Comparison of ENCODE assay signal across 9 mouse cellular contexts in genomic region chr8:92380571-92380970, GRCm38 (mm10). TPM values are rescaled to one million over a fixed set of nuclear protein-coding genes. Genes with fewer than 3 reads are reported as not detected.
A peak's percentile ranks its signal among the peaks of the same experiment; 100 is the strongest.
DNase-seq lines count a peak whose midpoint lies in the region; ATAC-seq and TF ChIP-seq lines count a peak whose summit lies in the region.
"Had no signal": no experiment of that assay in that cellular context is flagged by ENCODE, and none has a peak within 500 bp of the region (broad histone marks: within the 10 kb centered on the region; RNA-seq: fewer than 3 reads in every experiment).

No protein-coding gene starts in this region.

- no peak overlapping the region for H3K4me2 ChIP-seq in heart, postnatal 0 days (ENCODE audit: low read depth, low read length)
- H3K4me2 ChIP-seq in midbrain, postnatal 0 days (ENCODE audit: low read depth, low read length, poor library complexity, severe bottlenecking), result no peak overlapping the region
- H3K4me2 ChIP-seq in midbrain, embryonic 16.5 days (ENCODE audit: low read length), result no peak overlapping the region
- H3K4me2 ChIP-seq: embryonic facial prominence, embryonic 15.5 days had no signal

- H3K27me3 ChIP-seq in heart, postnatal 0 days (ENCODE audit: control insufficient read depth, insufficient read depth, low read length), result 0 out of 2 replicates have a peak, but pooled peaks cover 7% of the 10 kb centered on the region
- H3K27me3 ChIP-seq in midbrain, postnatal 0 days (ENCODE audit: insufficient read depth, low read length), result no peaks in the 10 kb centered on the region
- no peaks in the 10 kb centered on the region for H3K27me3 ChIP-seq in midbrain, embryonic 16.5 days (ENCODE audit: control insufficient read depth, insufficient read depth, low read depth, low read length)

- ATAC-seq in heart, postnatal 0 days (ENCODE audit: insufficient read depth, low read depth), result no peak
- no peak for ATAC-seq in midbrain, postnatal 0 days (ENCODE audit: low FRiP score)
- ATAC-seq in midbrain, embryonic 16.5 days, result no peak
- ATAC-seq in activated CD4-positive, CD25-positive, alpha-beta regulatory T cell, adult 4 months, result no peak
- ATAC-seq: intestine, embryonic 16.5 days had no signal

- TF ChIP-seq CTCF in heart, postnatal 0 days (IDR thresholded peaks at IDR 0.05; ENCODE audit: low read depth), result peak; percentile 32
- peak; percentile 35 for TF ChIP-seq CTCF in midbrain, postnatal 0 days (IDR thresholded peaks at IDR 0.05)

- TF ChIP-seq EP300 in heart, postnatal 0 days (IDR thresholded peaks at IDR 0.05; ENCODE audit: low read depth), result no peak

- no peaks in the 10 kb centered on the region for H3K9me3 ChIP-seq in heart, postnatal 0 days (replicated peaks; ENCODE audit: control insufficient read depth, low read length)
- H3K9me3 ChIP-seq in midbrain, postnatal 0 days (ENCODE audit: low read length), result no peaks in the 10 kb centered on the region
- H3K9me3 ChIP-seq in midbrain, embryonic 16.5 days (replicated peaks; ENCODE audit: control insufficient read depth, low read length, poor library complexity, severe bottlenecking), result no peaks in the 10 kb centered on the region
- H3K9me3 ChIP-seq: embryonic facial prominence, embryonic 15.5 days had no signal

- 33% methylated on average over 2 of the region's 2 CpGs for WGBS in heart, postnatal 0 days
- WGBS in midbrain, postnatal 0 days, result 46% methylated on average over 2 of the region's 2 CpGs
- 44% methylated on average over 2 of the region's 2 CpGs for WGBS in midbrain, embryonic 16.5 days

- H3K27ac ChIP-seq in heart, postnatal 0 days (ENCODE audit: low read depth), result no peak overlapping the region
- no peak overlapping the region for H3K27ac ChIP-seq in midbrain, postnatal 0 days (ENCODE audit: low read depth, low read length)
- no peak overlapping the region for H3K27ac ChIP-seq in midbrain, embryonic 16.5 days (ENCODE audit: low read length)

- no peak overlapping the region for H3K9ac ChIP-seq in heart, postnatal 0 days (replicated peaks; ENCODE audit: low read depth, low read length)
- no peak overlapping the region for H3K9ac ChIP-seq in midbrain, postnatal 0 days (replicated peaks; ENCODE audit: low read length, poor library complexity, severe bottlenecking)
- no peak overlapping the region for H3K9ac ChIP-seq in midbrain, embryonic 16.5 days (ENCODE audit: low read depth, low read length)
- H3K9ac ChIP-seq: embryonic facial prominence, embryonic 15.5 days had no signal

- DNase-seq in heart, postnatal 0 days (ENCODE audit: low spot score), result no peak
- DNase-seq in heart, adult 9 months (ENCODE audit: low spot score in 2 of 2), result no peak
- no peak for DNase-seq in midbrain, postnatal 0 days (ENCODE audit: low spot score)
- DNase-seq in adipocyte (ENCODE audit: low spot score), result peak; percentile 60
- DNase-seq in naive thymus-derived CD4-positive, alpha-beta T cell, adult 2 months (ENCODE audit: low read depth), result peak; percentile 9

- no peaks in the 10 kb centered on the region for H3K4me1 ChIP-seq in heart, postnatal 0 days (ENCODE audit: control insufficient read depth, insufficient read depth)
- no peaks in the 10 kb centered on the region for H3K4me1 ChIP-seq in midbrain, postnatal 0 days (ENCODE audit: insufficient read depth, low read length)
- H3K4me1 ChIP-seq in midbrain, embryonic 16.5 days (ENCODE audit: control insufficient read depth, insufficient read depth, low read length), result peaks cover 3% of the 10 kb centered on the region; the same call in 1 of the 2 replicates

- H3K36me3 ChIP-seq in heart, postnatal 0 days (replicated peaks; ENCODE audit: control insufficient read depth, insufficient read depth, low read length), result no peaks in the 10 kb centered on the region
- H3K36me3 ChIP-seq in midbrain, postnatal 0 days (ENCODE audit: insufficient read depth, low read length), result no peaks in the 10 kb centered on the region
- H3K36me3 ChIP-seq in midbrain, embryonic 16.5 days (ENCODE audit: control insufficient read depth, insufficient read depth, low read length), result no peaks in the 10 kb centered on the region
- H3K36me3 ChIP-seq: embryonic facial prominence, embryonic 15.5 days had no signal

- H3K4me3 ChIP-seq in heart, postnatal 0 days (ENCODE audit: low read depth, low read length), result no peak overlapping the region
- H3K4me3 ChIP-seq in midbrain, postnatal 0 days (ENCODE audit: low read depth, low read length), result no peak overlapping the region
- no peak overlapping the region for H3K4me3 ChIP-seq in midbrain, embryonic 16.5 days (ENCODE audit: low read depth, low read length)
- H3K4me3 ChIP-seq: embryonic facial prominence, embryonic 15.5 days had no signal

RNA-seq across cellular contexts. Expression of gene Irx5, which starts 23.1 kb away (rescaled TPM):
- 13.1 and 18.6 TPM in 2 replicates for total RNA-seq in heart, postnatal 0 days (2014; rRNA removed; ENCODE audit: low replicate concordance)
- polyA plus RNA-seq in heart, postnatal 0 days (2015; fragmentation: Nextera tagmentation; extraction: Ambion mirVana), result 6.4 and 7.3 TPM in 2 replicates
- 30.5 and 37.7 TPM in 2 replicates for total RNA-seq in midbrain, postnatal 0 days (2014; rRNA removed)
- 14.1 and 16.1 TPM in 2 replicates for polyA plus RNA-seq in midbrain, postnatal 0 days (2015; fragmentation: Nextera tagmentation; extraction: Ambion mirVana)
- polyA plus RNA-seq in midbrain, embryonic 16.5 days (2015; fragmentation: Nextera tagmentation; extraction: Ambion mirVana), result 16.5 and 16.8 TPM in 2 replicates
- polyA plus RNA-seq in activated CD4-positive, CD25-positive, alpha-beta regulatory T cell, adult 4 months (2017; shearing (Covaris generic)), result not detected
- polyA plus RNA-seq: intestine, embryonic 16.5 days had no signal

Comparison
In these comparisons a context has a peak if more than half of its experiments do, and no peak if none do; other contexts are left out.
1. DNase-seq: peak in adipocyte (single experiment) and naive thymus-derived CD4-positive, alpha-beta T cell, adult 2 months (single experiment); none in heart, postnatal 0 days (single experiment), heart, adult 9 months (0 of 2) and midbrain, postnatal 0 days (single experiment).